14 mouse cellular contexts compared by ENCODE assay signal in genomic region chr7:101361767-101362166, GRCm38 (mm10). TPM values are rescaled to one million over a fixed set of nuclear protein-coding genes. Genes with fewer than 3 reads are reported as not detected.
DNase-seq lines count a peak whose midpoint lies in the region; ATAC-seq lines count a peak whose summit lies in the region.
"Had no signal": no experiment of that assay in that cellular context is flagged by ENCODE, and none has a peak within 500 bp of the region (broad histone marks: within the 10 kb centered on the region; RNA-seq: fewer than 3 reads in every experiment).

No protein-coding gene starts in this region.

- H3K9me3 ChIP-seq in kidney, embryonic 15.5 days (replicated peaks): no peaks in the 10 kb centered on the region
- no peaks in the 10 kb centered on the region for H3K9me3 ChIP-seq in intestine, embryonic 15.5 days
- no peaks in the 10 kb centered on the region for H3K9me3 ChIP-seq in megakaryocyte, embryonic 14.5 days
- H3K9me3 ChIP-seq: forebrain, embryonic 15.5 days; hindbrain, embryonic 12.5 days had no signal

- H3K27ac ChIP-seq in kidney, embryonic 15.5 days: no peak overlapping the region
- no peak overlapping the region for H3K27ac ChIP-seq in intestine, embryonic 15.5 days
- H3K27ac ChIP-seq: forebrain, embryonic 15.5 days; heart, adult 2 months; hindbrain, embryonic 12.5 days had no signal

- no peaks in the 10 kb centered on the region for H3K36me3 ChIP-seq in kidney, embryonic 15.5 days
- no peaks in the 10 kb centered on the region for H3K36me3 ChIP-seq in intestine, embryonic 15.5 days
- peaks cover 85% of the 10 kb centered on the region for H3K36me3 ChIP-seq in megakaryocyte, embryonic 14.5 days (replicated peaks; ENCODE audit: low read length)
- H3K36me3 ChIP-seq: forebrain, embryonic 15.5 days; hindbrain, embryonic 12.5 days had no signal

- H3K27me3 ChIP-seq in kidney, embryonic 15.5 days: no peaks in the 10 kb centered on the region
- no peaks in the 10 kb centered on the region for H3K27me3 ChIP-seq in intestine, embryonic 15.5 days (replicated peaks)
- no peaks in the 10 kb centered on the region for H3K27me3 ChIP-seq in megakaryocyte, embryonic 14.5 days (replicated peaks)
- H3K27me3 ChIP-seq: forebrain, embryonic 15.5 days; hindbrain, embryonic 12.5 days had no signal

- H3K9ac ChIP-seq in kidney, embryonic 15.5 days: no peak overlapping the region
- no peak overlapping the region for H3K9ac ChIP-seq in intestine, embryonic 15.5 days
- H3K9ac ChIP-seq: forebrain, embryonic 15.5 days; hindbrain, embryonic 12.5 days had no signal

- peak; percentile 36; the same call in 1 of the 2 replicates for ATAC-seq in kidney, embryonic 15.5 days (replicated peaks; ENCODE audit: low FRiP score)
- peak; percentile 52 for ATAC-seq in intestine, embryonic 15.5 days
- ATAC-seq in activated CD4-positive, CD25-positive, alpha-beta regulatory T cell, adult 4 months: no peak
- ATAC-seq: forebrain, embryonic 15.5 days had no signal

- H3K4me2 ChIP-seq in kidney, embryonic 15.5 days: no peak overlapping the region
- no peak overlapping the region; the same call in 1 of the 2 replicates for H3K4me2 ChIP-seq in intestine, embryonic 15.5 days (replicated peaks)
- H3K4me2 ChIP-seq: forebrain, embryonic 15.5 days; hindbrain, embryonic 12.5 days; midbrain, embryonic 11.5 days had no signal

- peaks cover 18% of the 10 kb centered on the region; the same call in 1 of the 2 replicates for H3K4me1 ChIP-seq in kidney, embryonic 15.5 days
- H3K4me1 ChIP-seq in intestine, embryonic 15.5 days (replicated peaks): peaks cover 18% of the 10 kb centered on the region
- H3K4me1 ChIP-seq in megakaryocyte, embryonic 14.5 days: peaks cover 100% of the 10 kb centered on the region
- H3K4me1 ChIP-seq: forebrain, embryonic 15.5 days had no signal

- WGBS in kidney, embryonic 15.5 days: 45% methylated on average over 4 of the region's 4 CpGs
- whole genome bisulfite sequencing in intestine, embryonic 15.5 days: 40% methylated on average over 4 of the region's 4 CpGs

- no peak overlapping the region for H3K4me3 ChIP-seq in kidney, embryonic 15.5 days (replicated peaks)
- no peak overlapping the region for H3K4me3 ChIP-seq in intestine, embryonic 15.5 days (replicated peaks)
- peak overlapping the region; percentile 91 for H3K4me3 ChIP-seq in megakaryocyte, embryonic 14.5 days (replicated peaks)
- H3K4me3 ChIP-seq: forebrain, embryonic 15.5 days; heart, adult 2 months; hindbrain, embryonic 12.5 days had no signal

- DNase-seq in kidney, postnatal 10 days: no peak
- DNase-seq in B cell, adult 2 months: peak; percentile 58 to 63
- DNase-seq in frontal cortex, adult 2 months (ENCODE audit: extremely low spot score in 1 of 2, low spot score in 1 of 2): no peak
- DNase-seq: heart, adult 2 months; kidney, postnatal 4 days; right cerebral cortex, postnatal 14 days had no signal

RNA-seq across cellular contexts. Expression of gene Arap1, which starts 13.9 kb away (rescaled TPM):
- 78.9 and 97.1 TPM in 2 replicates for polyA plus RNA-seq in kidney, embryonic 15.5 days (2015; fragmentation: Nextera tagmentation; extraction: Ambion mirVana)
- polyA plus RNA-seq in intestine, embryonic 15.5 days (2015; fragmentation: Nextera tagmentation; extraction: Ambion mirVana): 56.3 and 58.4 TPM in 2 replicates
- polyA plus RNA-seq in megakaryocyte, embryonic 14.5 days (2012; ENCODE audit: insufficient read depth, low replicate concordance): 143 and 148 TPM in 2 replicates
- 19.5 and 20.2 TPM in 2 replicates for polyA plus RNA-seq in frontal cortex, adult 2 months (2012; rRNA removed)
- polyA plus RNA-seq in activated CD4-positive, CD25-positive, alpha-beta regulatory T cell, adult 4 months (2017; shearing (Covaris generic)): 10 to 100 TPM; 27.1 to 51.2 TPM

RNA-seq across cellular contexts. Expression of gene Stard10, which starts 44.9 kb away (rescaled TPM):
- polyA plus RNA-seq in kidney, embryonic 15.5 days (2015; fragmentation: Nextera tagmentation; extraction: Ambion mirVana): 55.4 and 58.5 TPM in 2 replicates
- polyA plus RNA-seq in intestine, embryonic 15.5 days (2015; fragmentation: Nextera tagmentation; extraction: Ambion mirVana): 111 and 125 TPM in 2 replicates
- 236 and 315 TPM in 2 replicates for polyA plus RNA-seq in megakaryocyte, embryonic 14.5 days (2012; ENCODE audit: insufficient read depth, low replicate concordance)
- polyA plus RNA-seq in frontal cortex, adult 2 months (2012; rRNA removed): 99.4 and 108 TPM in 2 replicates
- polyA plus RNA-seq in activated CD4-positive, CD25-positive, alpha-beta regulatory T cell, adult 4 months (2017; shearing (Covaris generic)): 1 to 10 TPM; 2.5 to 2.9 TPM

RNA-seq across cellular contexts. Expression of gene Gm45837, which starts 48.9 kb away (rescaled TPM):
- polyA plus RNA-seq in kidney, embryonic 15.5 days (2015; fragmentation: Nextera tagmentation; extraction: Ambion mirVana): 0.14 and 0.21 TPM in 2 replicates
- polyA plus RNA-seq in intestine, embryonic 15.5 days (2015; fragmentation: Nextera tagmentation; extraction: Ambion mirVana): 3.5 and 5.7 TPM in 2 replicates
- polyA plus RNA-seq in megakaryocyte, embryonic 14.5 days (2012; ENCODE audit: insufficient read depth, low replicate concordance): 1.4 TPM in 1 of 2 replicates, not detected in the other
- 1.5 and 2.3 TPM in 2 replicates for polyA plus RNA-seq in frontal cortex, adult 2 months (2012; rRNA removed)
- 10 to 100 TPM; 15.9 to 22.1 TPM for polyA plus RNA-seq in activated CD4-positive, CD25-positive, alpha-beta regulatory T cell, adult 4 months (2017; shearing (Covaris generic))
- polyA plus RNA-seq: forebrain, embryonic 15.5 days; heart, adult 2 months; hindbrain, embryonic 12.5 days; midbrain, embryonic 11.5 days; neural tube, embryonic 14.5 days had no signal

RNA-seq across cellular contexts. Expression of gene Atg16l2, which starts 59.7 kb away (rescaled TPM):
- polyA plus RNA-seq in kidney, embryonic 15.5 days (2015; fragmentation: Nextera tagmentation; extraction: Ambion mirVana): 17.4 and 18.5 TPM in 2 replicates
- 14.3 and 16.1 TPM in 2 replicates for polyA plus RNA-seq in intestine, embryonic 15.5 days (2015; fragmentation: Nextera tagmentation; extraction: Ambion mirVana)
- 3.2 and 7.8 TPM in 2 replicates for polyA plus RNA-seq in megakaryocyte, embryonic 14.5 days (2012; ENCODE audit: insufficient read depth, low replicate concordance)
- 59.2 and 67.4 TPM in 2 replicates for polyA plus RNA-seq in frontal cortex, adult 2 months (2012; rRNA removed)
- polyA plus RNA-seq in activated CD4-positive, CD25-positive, alpha-beta regulatory T cell, adult 4 months (2017; shearing (Covaris generic)): 10 to 100 TPM; 38.2 to 56.7 TPM

RNA-seq across cellular contexts. Expression of gene Pde2a, which starts 59.7 kb away (rescaled TPM):
- 37.3 and 39.5 TPM in 2 replicates for polyA plus RNA-seq in kidney, embryonic 15.5 days (2015; fragmentation: Nextera tagmentation; extraction: Ambion mirVana)
- polyA plus RNA-seq in intestine, embryonic 15.5 days (2015; fragmentation: Nextera tagmentation; extraction: Ambion mirVana): 15.4 and 16.6 TPM in 2 replicates
- 0.54 and 0.63 TPM in 2 replicates for polyA plus RNA-seq in megakaryocyte, embryonic 14.5 days (2012; ENCODE audit: insufficient read depth, low replicate concordance)
- 186 and 189 TPM in 2 replicates for polyA plus RNA-seq in frontal cortex, adult 2 months (2012; rRNA removed)
- polyA plus RNA-seq in activated CD4-positive, CD25-positive, alpha-beta regulatory T cell, adult 4 months (2017; shearing (Covaris generic)): 10 to 100 TPM; 13.4 to 18.5 TPM

Comparison
In these comparisons a context has a peak if more than half of its experiments do, and no peak if none do; other contexts are left out.
1. DNase-seq: peak in B cell, adult 2 months (2 of 2); none in kidney, postnatal 10 days (single experiment) and frontal cortex, adult 2 months (0 of 2).
2. RNA of gene Stard10, which starts 44.9 kb away (polyA plus RNA-seq): 236 to 315 TPM in megakaryocyte, embryonic 14.5 days, 111 to 125 TPM in intestine, embryonic 15.5 days, 99.4 to 108 TPM in frontal cortex, adult 2 months and 55.4 to 58.5 TPM in kidney, embryonic 15.5 days; 2.5 to 2.9 TPM in activated CD4-positive, CD25-positive, alpha-beta regulatory T cell, adult 4 months; every median in the first group is over 10 times any median in the second.